Mouse (Mus musculus) spleen, adult 2 months (tissue): ENCODE measurements at regions not wholly inside any gene's neighbourhood (a gene's known extent, or its start where the extent isn't known, plus 50 kb on each side); places are given as distances from the start of the nearest gene placed in this dataset.

Experiments
- CTCF ChIP-seq: fragments of 200-500 bp; IDR thresholded peaks from 2 replicates; pipeline ENCODE4 v1.5.1; 2011; ENCODE audit warnings: mild to moderate bottlenecking, inconsistent platforms; ENCODE audit not compliant: insufficient read depth, insufficient read length, insufficient replicate concordance; ENCODE audit errors: extremely low read depth
- POLR2A ChIP-seq: fragments of 200-500 bp; IDR thresholded peaks from 2 replicates; pipeline ENCODE4 v1.6.1; 2011; ENCODE audit warnings: low read depth, low read length, inconsistent platforms

- TF ChIP-seq CTCF (no peak), POLR2A (no peak)
Observed at GRCm38 (mm10) chr4:10397249-10397648, 477.0 kb upstream of the 2610301B20Rik start.
